Mouse (Mus musculus): ENCODE results near the gene Zfp423. TPM values are rescaled to one million over a fixed set of nuclear protein-coding genes. Genes with fewer than 3 reads are reported as not detected.

Gene Zfp423
- polyA plus RNA-seq, 1 experiment from 2014 or later: 63.0 TPM

DNA sequence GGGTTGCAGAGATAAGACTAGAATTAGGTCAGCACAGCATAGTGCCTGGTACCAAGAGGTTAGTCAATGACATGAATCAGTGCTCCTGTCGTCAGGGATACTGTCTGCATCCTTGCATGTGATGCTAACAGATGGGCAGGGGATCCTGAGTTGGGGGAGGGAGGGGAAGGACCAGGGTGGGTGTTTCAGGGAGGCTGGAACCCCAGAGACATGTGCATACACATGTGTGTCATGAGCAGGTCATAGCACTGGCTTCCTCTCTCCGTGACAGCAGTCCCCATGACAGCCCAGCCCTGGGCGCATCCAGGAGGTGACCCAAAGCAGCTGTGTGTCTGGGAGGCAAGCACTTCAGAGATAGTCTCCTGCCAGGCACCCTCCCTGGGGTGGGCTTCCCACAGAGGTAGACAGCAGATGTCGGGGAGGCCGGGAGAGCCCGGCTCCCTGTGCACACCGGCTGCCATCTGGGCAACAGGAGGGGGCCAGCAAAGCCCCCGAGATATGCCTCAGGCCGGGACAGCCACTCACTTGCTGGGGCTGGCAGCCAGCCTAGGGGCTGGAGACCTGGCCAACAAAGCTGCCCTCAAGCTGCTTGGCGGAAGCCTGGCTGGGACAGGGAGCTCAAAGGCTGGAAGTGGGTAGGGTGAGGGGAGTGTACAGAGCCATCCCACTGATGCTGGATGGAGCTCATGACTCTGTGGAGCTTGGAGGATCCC lies 272.3 kb downstream of the Zfp423 start:
- no peak overlapping the region for H3K4me2 ChIP-seq (ENCODE audit: low read length)
- H3K36me3 ChIP-seq (ENCODE audit: control insufficient read depth, insufficient read depth, low read length): peaks cover 11% of the 10 kb centered on the region; the same call in 1 of the 2 replicates
- ATAC-seq (ENCODE audit: low FRiP score, low TSS enrichment): peak; percentile 18; the same call in 1 of the 2 replicates
- WGBS: 29% methylated on average over 10 of the region's 10 CpGs
- H3K4me1 ChIP-seq (ENCODE audit: control insufficient read depth, insufficient read depth, low read length): peaks cover 75% of the 10 kb centered on the region
- no peaks in the 10 kb centered on the region for H3K9me3 ChIP-seq (ENCODE audit: control insufficient read depth, low read length)
- H3K9ac ChIP-seq (replicated peaks; ENCODE audit: low read length): no peak overlapping the region
- H3K27ac ChIP-seq (replicated peaks; ENCODE audit: low read depth, low read length): peak overlapping the region; percentile 63
- no peaks in the 10 kb centered on the region for H3K27me3 ChIP-seq (ENCODE audit: control insufficient read depth, insufficient read depth, low read length)
- peak; percentile 55 for DNase-seq
- H3K4me3 ChIP-seq (replicated peaks; ENCODE audit: low read depth, low read length): no peak overlapping the region

DNA sequence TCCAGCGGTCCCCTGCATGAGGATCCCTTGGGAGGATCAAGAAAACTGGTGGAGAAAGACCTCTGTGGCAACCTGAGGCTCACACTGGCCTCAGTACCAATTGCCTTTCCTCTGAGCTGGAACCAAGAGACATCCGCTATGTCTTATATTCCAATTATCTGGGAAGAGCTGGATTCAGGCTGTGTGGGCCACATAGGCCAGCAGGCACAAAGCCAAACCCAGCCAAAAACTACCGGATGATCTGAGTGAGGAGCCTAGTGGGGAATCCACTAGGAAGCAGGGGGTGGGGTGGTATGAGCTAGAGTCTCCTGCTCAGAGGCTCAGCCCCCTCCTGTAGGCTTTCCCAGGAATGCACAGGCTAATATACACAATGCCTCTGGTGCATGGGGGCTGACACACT lies 273.4 kb downstream of the Zfp423 start:
- 63% methylated on average over 3 of the region's 3 CpGs for WGBS
- Histone ChIP-seq H3K4me3 (replicated peaks; ENCODE audit: low read depth, low read length) (no peak overlapping the region), H3K27me3 (ENCODE audit: control insufficient read depth, insufficient read depth, low read length) (no peaks in the 10 kb centered on the region), H3K4me1 (ENCODE audit: control insufficient read depth, insufficient read depth, low read length) (peaks cover 64% of the 10 kb centered on the region), H3K36me3 (ENCODE audit: control insufficient read depth, insufficient read depth, low read length) (peaks cover 17% of the 10 kb centered on the region; the same call in 1 of the 2 replicates), H3K9ac (replicated peaks; ENCODE audit: low read length) (no peak overlapping the region), H3K4me2 (ENCODE audit: low read length) (no peak overlapping the region), H3K27ac (replicated peaks; ENCODE audit: low read depth, low read length) (peak overlapping the region; percentile 66), H3K9me3 (ENCODE audit: control insufficient read depth, low read length) (no peaks in the 10 kb centered on the region)
- no peak for DNase-seq
- ATAC-seq (ENCODE audit: low FRiP score, low TSS enrichment): no peak

DNA sequence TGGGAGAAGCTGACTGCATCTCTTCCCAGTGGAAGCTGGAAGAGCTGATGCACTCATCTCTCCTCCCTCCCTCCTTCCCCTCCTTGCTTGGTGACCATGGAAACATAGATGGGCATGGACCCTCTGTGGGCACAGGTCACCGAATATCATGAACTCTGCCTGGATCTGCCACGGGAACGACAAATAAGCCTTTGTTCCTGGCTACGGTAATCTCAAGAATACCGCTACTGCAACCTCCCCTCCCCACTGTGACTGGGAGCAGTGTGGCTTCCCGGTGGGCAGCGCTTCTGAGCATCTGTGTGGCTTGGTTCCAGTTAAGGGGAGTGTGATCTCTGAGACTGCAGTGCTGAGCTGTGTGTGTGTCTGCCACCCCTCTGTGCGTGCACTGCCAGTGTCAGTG lies 274.0 kb downstream of the Zfp423 start:
- peak; percentile 45 for DNase-seq
- 13% methylated on average over 8 of the region's 8 CpGs for WGBS
- Histone ChIP-seq H3K27ac (replicated peaks; ENCODE audit: low read depth, low read length) (peak overlapping the region; percentile 66), H3K4me3 (replicated peaks; ENCODE audit: low read depth, low read length) (no peak overlapping the region), H3K36me3 (ENCODE audit: control insufficient read depth, insufficient read depth, low read length) (peaks cover 20% of the 10 kb centered on the region; the same call in 1 of the 2 replicates), H3K4me1 (ENCODE audit: control insufficient read depth, insufficient read depth, low read length) (peaks cover 58% of the 10 kb centered on the region), H3K4me2 (ENCODE audit: low read length) (no peak overlapping the region), H3K27me3 (ENCODE audit: control insufficient read depth, insufficient read depth, low read length) (no peaks in the 10 kb centered on the region), H3K9ac (replicated peaks; ENCODE audit: low read length) (peak overlapping the region; percentile 32; the same call in 1 of the 2 replicates), H3K9me3 (ENCODE audit: control insufficient read depth, low read length) (no peaks in the 10 kb centered on the region)
- ATAC-seq (ENCODE audit: low FRiP score, low TSS enrichment): no peak

DNA sequence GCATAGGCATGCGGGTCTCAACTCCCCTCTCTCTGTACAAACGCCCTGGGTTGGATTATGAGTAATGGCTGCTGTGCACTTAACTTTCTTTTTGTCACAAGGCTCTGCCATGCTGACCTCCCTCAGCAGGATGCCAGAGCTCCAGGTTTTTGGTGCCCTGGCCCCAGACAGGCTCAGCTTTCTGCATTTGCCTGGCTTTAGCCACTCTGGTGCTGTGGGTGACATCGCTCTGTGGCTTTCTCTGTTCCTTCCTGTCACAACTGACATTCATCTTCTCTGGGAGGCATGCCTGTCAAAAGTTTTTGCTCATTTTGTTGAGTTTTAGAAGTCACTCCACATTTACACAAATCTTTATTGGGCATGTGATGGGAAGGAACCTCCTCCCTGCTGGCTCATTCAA lies 277.3 kb downstream of the Zfp423 start:
- H3K9me3 ChIP-seq (ENCODE audit: control insufficient read depth, low read length): no peaks in the 10 kb centered on the region
- no peak overlapping the region for H3K27ac ChIP-seq (replicated peaks; ENCODE audit: low read depth, low read length)
- H3K9ac ChIP-seq (replicated peaks; ENCODE audit: low read length): no peak overlapping the region
- no peak for ATAC-seq (ENCODE audit: low FRiP score, low TSS enrichment)
- no peak overlapping the region for H3K4me2 ChIP-seq (ENCODE audit: low read length)
- H3K36me3 ChIP-seq (ENCODE audit: control insufficient read depth, insufficient read depth, low read length): peaks cover 31% of the 10 kb centered on the region
- no peaks in the 10 kb centered on the region for H3K27me3 ChIP-seq (ENCODE audit: control insufficient read depth, insufficient read depth, low read length)
- no peak for DNase-seq
- 77% methylated on average over 3 of the region's 3 CpGs for WGBS
- H3K4me1 ChIP-seq (ENCODE audit: control insufficient read depth, insufficient read depth, low read length): peaks cover 24% of the 10 kb centered on the region
- no peak overlapping the region for H3K4me3 ChIP-seq (replicated peaks; ENCODE audit: low read depth, low read length)

DNA sequence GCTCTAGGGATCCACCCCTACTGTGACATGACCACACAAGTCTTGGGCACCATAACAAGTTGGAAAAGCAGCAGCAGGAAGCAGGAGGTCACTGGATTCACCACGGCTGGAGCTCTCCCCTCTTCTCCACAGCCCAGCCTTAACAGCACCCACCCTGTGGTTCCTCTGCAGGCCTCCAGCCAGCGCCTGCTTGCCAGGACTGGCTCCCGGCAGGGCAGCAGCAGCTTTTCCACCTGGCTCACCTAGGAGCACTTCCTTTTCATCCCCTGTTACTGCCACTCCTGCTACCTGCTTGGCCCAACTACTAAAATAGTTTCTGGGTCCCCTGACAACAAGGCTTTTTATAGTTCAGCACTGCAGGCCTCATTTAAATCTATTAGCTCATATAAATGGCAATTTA lies 279.4 kb downstream of the Zfp423 start:
- Histone ChIP-seq H3K9me3 (ENCODE audit: control insufficient read depth, low read length) (no peaks in the 10 kb centered on the region), H3K9ac (replicated peaks; ENCODE audit: low read length) (no peak overlapping the region), H3K4me3 (replicated peaks; ENCODE audit: low read depth, low read length) (no peak overlapping the region), H3K4me1 (ENCODE audit: control insufficient read depth, insufficient read depth, low read length) (peaks cover 12% of the 10 kb centered on the region), H3K27me3 (ENCODE audit: control insufficient read depth, insufficient read depth, low read length) (no peaks in the 10 kb centered on the region), H3K27ac (replicated peaks; ENCODE audit: low read depth, low read length) (no peak overlapping the region), H3K4me2 (ENCODE audit: low read length) (no peak overlapping the region), H3K36me3 (ENCODE audit: control insufficient read depth, insufficient read depth, low read length) (peaks cover 26% of the 10 kb centered on the region)
- 78% methylated on average over 3 of the region's 3 CpGs for WGBS
- DNase-seq: no peak
- no peak for ATAC-seq (ENCODE audit: low FRiP score, low TSS enrichment)

DNA sequence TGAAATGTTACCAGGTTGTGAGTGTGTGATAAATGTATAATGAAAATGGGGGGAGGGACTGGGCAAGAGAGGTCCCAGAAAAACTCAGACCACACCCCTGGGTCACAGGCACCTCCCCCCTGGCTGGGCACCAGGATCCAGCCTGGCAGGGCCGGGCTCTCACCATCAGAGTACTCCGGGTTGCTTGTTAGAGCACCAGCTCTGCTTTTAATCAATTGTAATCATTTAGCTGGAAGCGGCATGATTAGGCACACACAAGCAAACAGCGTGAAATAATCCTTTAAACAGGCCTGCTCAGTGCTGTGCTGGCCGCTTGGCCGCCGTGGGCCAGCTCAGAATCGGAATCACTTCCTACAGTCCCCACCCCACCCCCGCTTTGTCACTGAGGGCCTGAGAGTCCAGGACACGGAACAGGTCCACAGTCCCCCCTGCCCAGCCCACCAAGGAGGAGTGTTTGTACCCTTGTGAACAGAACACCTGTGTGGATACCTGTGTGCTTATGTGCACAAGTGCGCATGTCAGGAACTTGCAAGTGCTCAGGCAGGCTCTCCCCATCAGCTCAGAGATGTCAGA lies 279.9 kb downstream of the Zfp423 start:
- no peak overlapping the region for H3K4me2 ChIP-seq (ENCODE audit: low read length)
- 67% methylated on average over 11 of the region's 11 CpGs for WGBS
- no peak overlapping the region for H3K9ac ChIP-seq (replicated peaks; ENCODE audit: low read length)
- H3K36me3 ChIP-seq (ENCODE audit: control insufficient read depth, insufficient read depth, low read length): peaks cover 25% of the 10 kb centered on the region
- H3K27me3 ChIP-seq (ENCODE audit: control insufficient read depth, insufficient read depth, low read length): no peaks in the 10 kb centered on the region
- DNase-seq (no peak), ATAC-seq (ENCODE audit: low FRiP score, low TSS enrichment) (no peak; the same call in 1 of the 2 replicates)
- no peak overlapping the region for H3K27ac ChIP-seq (replicated peaks; ENCODE audit: low read depth, low read length)
- H3K9me3 ChIP-seq (ENCODE audit: control insufficient read depth, low read length): no peaks in the 10 kb centered on the region
- H3K4me1 ChIP-seq (ENCODE audit: control insufficient read depth, insufficient read depth, low read length): 0 out of 2 replicates have a peak, but pooled peaks cover 10% of the 10 kb centered on the region
- H3K4me3 ChIP-seq (replicated peaks; ENCODE audit: low read depth, low read length): no peak overlapping the region

DNA sequence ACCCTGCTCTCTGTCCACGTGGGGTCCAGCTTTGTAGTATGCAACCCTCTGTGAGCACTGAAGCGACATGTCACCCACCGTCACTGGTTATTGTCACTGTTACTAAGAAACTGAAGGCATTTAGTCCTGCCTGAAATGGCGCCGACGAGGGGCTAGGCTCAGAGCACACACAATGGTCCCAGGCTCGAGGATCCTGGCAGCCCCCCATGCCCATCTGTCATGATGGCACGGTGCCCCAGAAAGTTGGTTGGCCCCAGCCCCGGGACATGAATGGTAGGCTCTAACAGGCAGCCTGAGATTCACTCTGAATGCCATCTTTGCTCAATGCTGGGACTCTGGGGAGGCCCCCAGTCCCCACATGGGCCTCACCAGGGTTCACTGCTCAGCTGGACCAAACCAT lies 284.0 kb downstream of the Zfp423 start:
- Histone ChIP-seq H3K4me3 (replicated peaks; ENCODE audit: low read depth, low read length) (no peak overlapping the region), H3K27ac (replicated peaks; ENCODE audit: low read depth, low read length) (peak overlapping the region; percentile 68), H3K9ac (replicated peaks; ENCODE audit: low read length) (no peak overlapping the region), H3K4me1 (ENCODE audit: control insufficient read depth, insufficient read depth, low read length) (0 out of 2 replicates have a peak, but pooled peaks cover 10% of the 10 kb centered on the region), H3K36me3 (ENCODE audit: control insufficient read depth, insufficient read depth, low read length) (peaks cover 10% of the 10 kb centered on the region; the same call in 1 of the 2 replicates), H3K4me2 (ENCODE audit: low read length) (no peak overlapping the region), H3K27me3 (ENCODE audit: control insufficient read depth, insufficient read depth, low read length) (no peaks in the 10 kb centered on the region), H3K9me3 (ENCODE audit: control insufficient read depth, low read length) (no peaks in the 10 kb centered on the region)
- ATAC-seq (ENCODE audit: low FRiP score, low TSS enrichment) (peak; percentile 53; the same call in 1 of the 2 replicates), DNase-seq (peak; percentile 70)
- 50% methylated on average over 9 of the region's 9 CpGs for WGBS

DNA sequence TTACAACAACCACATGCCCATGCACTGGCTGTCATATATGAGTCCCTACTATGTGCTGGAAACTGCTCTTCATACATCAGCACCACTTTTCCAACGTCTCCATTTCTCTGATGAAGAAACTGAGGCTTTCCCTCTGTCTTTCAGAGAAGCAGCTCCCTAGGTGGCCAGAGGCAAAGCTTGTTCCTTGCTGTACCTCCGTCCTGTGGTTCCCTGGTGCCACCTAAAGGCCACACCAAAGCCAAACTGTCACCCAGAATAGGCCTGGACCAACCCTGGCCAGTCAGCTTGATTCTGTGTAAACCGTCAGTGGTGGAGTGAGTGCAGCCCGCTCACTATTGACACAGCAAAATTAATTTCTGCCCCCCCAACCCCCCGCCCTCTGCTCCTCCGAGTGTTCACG lies 285.2 kb downstream of the Zfp423 start:
- no peak overlapping the region for H3K27ac ChIP-seq (replicated peaks; ENCODE audit: low read depth, low read length)
- no peak overlapping the region for H3K4me3 ChIP-seq (replicated peaks; ENCODE audit: low read depth, low read length)
- 0 out of 2 replicates have a peak, but pooled peaks cover 13% of the 10 kb centered on the region for H3K4me1 ChIP-seq (ENCODE audit: control insufficient read depth, insufficient read depth, low read length)
- H3K9me3 ChIP-seq (ENCODE audit: control insufficient read depth, low read length): no peaks in the 10 kb centered on the region
- ATAC-seq (ENCODE audit: low FRiP score, low TSS enrichment): no peak
- no peaks in the 10 kb centered on the region for H3K27me3 ChIP-seq (ENCODE audit: control insufficient read depth, insufficient read depth, low read length)
- H3K4me2 ChIP-seq (ENCODE audit: low read length): no peak overlapping the region
- DNase-seq: no peak
- no peak overlapping the region for H3K9ac ChIP-seq (replicated peaks; ENCODE audit: low read length)
- WGBS: 73% methylated on average over 7 of the region's 7 CpGs
- H3K36me3 ChIP-seq (ENCODE audit: control insufficient read depth, insufficient read depth, low read length): peaks cover 7% of the 10 kb centered on the region; the same call in 1 of the 2 replicates

DNA sequence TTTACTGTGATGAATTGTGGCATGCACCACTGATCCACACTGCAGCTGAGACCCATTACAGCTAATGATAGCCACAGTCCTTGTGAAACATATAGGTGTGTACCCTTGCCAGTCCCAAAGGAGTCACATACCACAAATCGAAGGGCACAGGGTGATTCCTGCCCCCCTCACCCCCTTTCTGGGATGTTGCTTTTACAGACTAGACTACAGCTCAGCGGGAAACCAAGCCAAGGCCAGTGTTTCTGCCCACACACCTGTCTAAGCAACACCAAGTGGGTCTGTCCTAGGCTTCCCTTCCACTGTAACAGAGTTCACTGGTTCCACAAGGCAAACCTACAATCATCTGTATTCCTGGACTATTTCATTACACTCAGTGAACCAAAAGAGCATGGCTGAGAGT lies 287.2 kb downstream of the Zfp423 start:
- peak overlapping the region; percentile 57 for H3K27ac ChIP-seq (replicated peaks; ENCODE audit: low read depth, low read length)
- DNase-seq (no peak), ATAC-seq (ENCODE audit: low FRiP score, low TSS enrichment) (no peak)
- H3K9me3 ChIP-seq (ENCODE audit: control insufficient read depth, low read length): no peaks in the 10 kb centered on the region
- H3K9ac ChIP-seq (replicated peaks; ENCODE audit: low read length): no peak overlapping the region
- H3K4me2 ChIP-seq (ENCODE audit: low read length): no peak overlapping the region
- peaks cover 26% of the 10 kb centered on the region for H3K4me1 ChIP-seq (ENCODE audit: control insufficient read depth, insufficient read depth, low read length)
- no peaks in the 10 kb centered on the region for H3K36me3 ChIP-seq (ENCODE audit: control insufficient read depth, insufficient read depth, low read length)
- H3K27me3 ChIP-seq (ENCODE audit: control insufficient read depth, insufficient read depth, low read length): no peaks in the 10 kb centered on the region
- H3K4me3 ChIP-seq (replicated peaks; ENCODE audit: low read depth, low read length): no peak overlapping the region
- 70% methylated on average over 2 of the region's 2 CpGs for WGBS

Measured in midbrain, embryonic 14.5 days (tissue).